Mouse (Mus musculus) embryonic fibroblast, embryonic 13.5 days (primary cell): ENCODE data around the gene Ssr1.

Experiments used
- CTCF ChIP-seq: IDR thresholded peaks from 2 replicates; pipeline ENCODE4 v1.5.1; 2011; ENCODE audit warnings: mild to moderate bottlenecking, control low read depth, low read length, moderate library complexity, borderline replicate concordance; ENCODE audit not compliant: insufficient read depth
- POLR2A ChIP-seq: IDR thresholded peaks from 2 replicates; pipeline ENCODE4 v1.6.1; 2011; ENCODE audit warnings: low read depth, mild to moderate bottlenecking, control low read depth, low read length, moderate library complexity

GRCm38 (mm10) chr13:37946734-37947133 is 47.3 kb downstream of the Ssr1 start:
- TF ChIP-seq CTCF (peak; percentile 81), POLR2A (no peak)
